Mouse (Mus musculus) thymus, adult 2 months (tissue): Measurements from ENCODE around the gene Patj.

ENCODE experiments used
- CTCF ChIP-seq: fragments of 200-500 bp; IDR thresholded peaks from 2 replicates; pipeline ENCODE4 v1.5.1; 2012; ENCODE audit warnings: mild to moderate bottlenecking, control low read depth, low read length, moderate library complexity, borderline replicate concordance; ENCODE audit not compliant: control insufficient read depth, poor library complexity, insufficient read depth; ENCODE audit errors: extremely low read depth
- POLR2A ChIP-seq: fragments of 200-500 bp; IDR thresholded peaks from 2 replicates; pipeline ENCODE4 v1.6.1; 2012; ENCODE audit warnings: mild to moderate bottlenecking, low read length, control low read depth, moderate library complexity; ENCODE audit not compliant: control insufficient read depth, poor library complexity, insufficient read depth; ENCODE audit errors: extremely low read depth

- TF ChIP-seq POLR2A (peak; percentile 64), CTCF (no peak)
These were observed 41.2 kb downstream of the Patj start for GRCm38 (mm10) chr4:98436664-98437363.
